Mouse (Mus musculus): Measurements from ENCODE around the gene Mctp1.

- TF ChIP-seq CTCF (IDR thresholded peaks at IDR 0.05; ENCODE audit: extremely low read depth, insufficient read depth, low read length): no peak
- no peak for TF ChIP-seq POLR2A (IDR thresholded peaks at IDR 0.05; ENCODE audit: extremely low read depth, insufficient read depth, low read length)
Observed at GRCm38 (mm10) chr13:76824932-76825694, 440.8 kb downstream of the Mctp1 start.
